Mouse (Mus musculus): Measurements from ENCODE around the gene Il13ra1.

GRCm38 (mm10) chrX:36088464-36089256, 23.2 kb upstream of the Il13ra1 start:
- TF ChIP-seq POLR2A (IDR thresholded peaks at IDR 0.05; ENCODE audit: control insufficient read depth, low read depth, low read length) (no peak), CTCF (IDR thresholded peaks at IDR 0.05; ENCODE audit: control insufficient read depth, insufficient read depth, insufficient replicate concordance, low read depth, low read length) (no peak)

Data from testis, adult 2 months (tissue).